Mouse (Mus musculus) frontal cortex, postnatal 10 days (tissue): ENCODE measurements around the gene 4930539E08Rik.

Experiments used
- DNase-seq, 2 experiments: peaks; one replicate each; pipeline ENCODE4 v3.0.0; 2022; ENCODE audit warnings: low spot score in 2 of 2, mixed read lengths in 1 of 2

The 4930539E08Rik gene

DNA sequence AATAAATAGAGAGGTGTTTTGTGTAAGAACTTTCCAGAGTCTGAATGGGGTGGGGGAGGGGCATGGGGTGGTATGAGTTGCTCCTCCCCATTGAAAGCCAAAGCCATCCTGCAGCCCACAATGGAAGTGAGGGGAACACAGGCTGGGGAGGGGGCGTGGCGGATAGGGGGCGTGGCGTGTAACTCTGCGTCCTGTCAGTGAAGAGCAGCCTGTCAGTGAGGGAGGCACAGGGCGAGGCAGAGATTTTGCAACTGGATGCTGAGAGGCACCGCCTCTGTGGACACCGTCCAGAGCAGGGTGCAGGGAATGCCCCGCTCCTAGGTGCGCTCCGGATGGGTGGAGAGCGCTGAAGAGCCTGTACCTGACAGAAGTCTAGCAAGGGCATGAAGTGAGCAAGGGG lies 56.9 kb downstream of the 4930539E08Rik start, which contains the start of gene Pnpla1:
Pnpla1 (plus strand) TSS at position 207 of the 400 bp plus-strand sequence.
- DNase-seq: no peak

DNA sequence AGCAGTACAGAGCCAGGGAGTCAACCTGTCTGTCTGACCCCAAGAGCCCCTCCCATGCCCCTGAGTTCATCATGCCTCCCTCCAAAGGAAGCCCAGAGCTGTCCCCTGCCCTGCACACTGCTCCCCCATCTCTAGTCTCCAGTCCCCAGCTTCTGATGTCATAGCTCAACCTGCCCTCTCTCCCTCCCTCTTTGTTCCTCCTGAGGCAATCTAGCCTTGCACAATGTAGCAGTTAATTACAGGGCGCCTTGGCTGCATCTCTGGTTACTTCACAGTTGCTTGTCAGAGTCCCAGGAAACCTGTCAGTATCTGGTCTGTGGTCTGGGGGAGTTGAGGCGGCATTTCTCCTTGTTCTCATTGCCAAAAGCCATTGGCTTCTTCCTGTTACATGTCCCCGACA lies 59.1 kb downstream of the 4930539E08Rik start:
- no peak for DNase-seq

DNA sequence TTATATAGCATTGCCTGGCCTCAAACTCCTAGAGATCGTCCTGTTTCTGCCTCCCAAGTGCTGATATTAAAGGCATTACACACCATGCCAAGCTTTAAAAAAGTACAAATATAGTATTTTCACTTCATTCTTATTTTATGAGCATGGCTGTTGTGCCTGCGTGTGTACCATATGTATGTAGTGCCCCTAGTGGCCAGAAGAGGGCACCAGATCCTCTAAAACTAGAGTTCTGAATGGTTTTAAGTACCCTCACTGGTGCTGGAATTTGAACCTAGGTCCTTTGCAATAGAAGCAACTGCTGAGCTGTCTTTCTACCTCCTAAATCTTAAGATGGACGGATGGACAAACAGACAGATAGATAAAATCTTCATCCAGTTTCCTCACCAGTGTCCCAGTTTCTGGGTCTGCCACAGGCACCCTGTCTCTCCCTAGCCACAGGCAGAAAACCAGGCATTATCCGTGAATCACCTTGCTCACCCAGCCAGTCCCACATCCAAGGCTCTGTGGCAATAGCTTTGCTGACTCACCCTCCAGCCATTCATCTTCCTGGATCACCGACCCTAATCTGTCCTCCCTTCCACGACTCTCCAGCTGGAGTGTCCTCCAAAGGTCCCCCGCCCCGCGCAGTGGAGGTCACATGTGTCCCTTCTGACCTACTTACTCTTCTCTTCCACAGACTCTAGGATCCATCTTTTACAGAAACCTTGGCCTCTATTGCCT lies 59.8 kb downstream of the 4930539E08Rik start:
- DNase-seq: no peak

DNA sequence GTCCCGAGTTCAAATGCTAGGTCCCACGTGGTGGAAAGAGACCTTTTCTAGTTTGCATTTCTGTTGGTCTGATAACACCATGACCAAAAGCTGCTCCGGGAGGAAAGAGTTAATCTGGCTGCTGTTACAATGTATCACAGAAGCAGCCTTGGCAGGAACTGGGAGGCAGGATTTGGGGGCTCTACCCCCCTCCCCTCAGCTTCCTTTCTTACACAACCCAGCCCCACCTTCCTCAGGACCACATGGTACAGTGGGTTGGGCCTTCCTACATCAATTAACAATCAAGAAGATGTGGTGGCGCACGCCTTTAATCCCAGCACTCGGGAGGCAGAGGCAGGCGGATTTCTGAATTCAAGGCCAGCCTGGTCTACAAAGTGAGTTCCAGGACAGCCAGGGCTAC lies 60.7 kb downstream of the 4930539E08Rik start:
- DNase-seq: no peak

DNA sequence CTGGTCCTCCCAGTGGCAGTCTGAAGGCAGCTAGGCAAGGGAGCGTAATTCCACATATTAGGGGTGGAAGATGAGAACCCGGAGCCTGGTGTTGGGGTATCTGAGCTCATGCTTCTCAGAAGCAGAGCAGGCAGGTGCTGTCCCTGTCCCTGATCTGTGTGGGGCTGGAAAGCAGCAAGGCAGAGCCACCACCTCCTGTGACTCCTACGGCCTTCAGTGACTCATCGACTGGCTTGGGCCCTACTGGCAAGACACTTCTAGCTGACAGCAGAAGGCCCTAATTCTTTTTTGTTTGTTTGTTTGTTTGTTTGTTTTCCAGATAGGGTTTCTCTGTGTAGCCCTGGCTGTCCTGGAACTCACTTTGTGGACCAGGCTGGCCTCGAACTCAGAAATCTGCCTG lies 64.6 kb downstream of the 4930539E08Rik start:
- DNase-seq: no peak

DNA sequence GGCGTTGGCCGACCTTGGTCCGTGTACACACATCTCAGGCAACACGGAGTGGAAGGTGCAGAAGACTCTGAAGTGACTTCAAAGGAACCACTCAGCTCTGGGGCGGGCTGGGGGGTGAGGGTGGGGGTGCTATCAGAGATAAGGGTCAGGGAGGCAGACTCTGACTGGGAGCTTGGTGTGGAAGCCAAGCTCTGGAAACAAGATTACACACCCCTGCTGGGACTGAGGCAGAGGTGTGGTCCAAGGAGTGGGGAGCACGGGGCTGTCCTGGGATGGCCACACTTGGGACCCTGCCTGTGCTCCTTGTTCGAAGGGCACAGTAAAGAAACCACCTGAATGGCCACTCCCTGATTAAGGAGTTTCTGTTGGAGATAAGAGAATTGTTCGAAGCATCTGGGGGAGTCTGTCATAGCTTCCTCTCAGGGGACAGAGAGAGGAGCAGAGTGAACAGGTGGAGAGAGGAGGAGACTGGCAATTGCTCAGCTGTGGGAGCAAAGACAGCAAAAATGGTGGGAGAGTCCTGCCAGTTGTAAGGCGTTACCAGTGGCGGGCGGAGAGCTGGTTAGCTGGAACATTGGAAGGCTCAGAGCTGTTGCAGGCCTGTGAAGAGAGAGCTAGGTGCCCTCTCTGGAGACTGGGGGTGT lies 68.0 kb downstream of the 4930539E08Rik start:
- no peak for DNase-seq
